In genomic region chr12:86948627-86949026, GRCm38 (mm10) we compare ENCODE assay signal across 8 mouse cellular contexts. TPM values are rescaled to one million over a fixed set of nuclear protein-coding genes. Genes with fewer than 3 reads are reported as not detected.
DNase-seq lines count a peak whose midpoint lies in the region; ATAC-seq and TF ChIP-seq lines count a peak whose summit lies in the region.

No protein-coding gene starts in this region.

- no peak for ATAC-seq in embryonic facial prominence, embryonic 12.5 days (ENCODE audit: insufficient number of reproducible peaks, insufficient read depth, low FRiP score, low TSS enrichment)
- ATAC-seq in hindbrain, postnatal 0 days: no peak

- no peaks in the 10 kb centered on the region for H3K27me3 ChIP-seq in spleen, adult 2 months (ENCODE audit: control insufficient read depth, insufficient read depth, low read length)
- no peaks in the 10 kb centered on the region for H3K27me3 ChIP-seq in embryonic facial prominence, embryonic 12.5 days
- H3K27me3 ChIP-seq in hindbrain, postnatal 0 days (ENCODE audit: insufficient read depth, low read length): no peaks in the 10 kb centered on the region

- H3K36me3 ChIP-seq in spleen, adult 2 months (ENCODE audit: control insufficient read depth, insufficient read depth, low read length): peaks cover 4% of the 10 kb centered on the region; the same call in 1 of the 2 replicates
- H3K36me3 ChIP-seq in embryonic facial prominence, embryonic 12.5 days: peaks cover 8% of the 10 kb centered on the region
- peaks cover 7% of the 10 kb centered on the region; the same call in 1 of the 2 replicates for H3K36me3 ChIP-seq in hindbrain, postnatal 0 days (ENCODE audit: insufficient read depth, low read length)

- H3K4me1 ChIP-seq in spleen, adult 2 months (ENCODE audit: control insufficient read depth, insufficient read depth, insufficient read length): peaks cover 4% of the 10 kb centered on the region; the same call in 1 of the 2 replicates
- peaks cover 14% of the 10 kb centered on the region for H3K4me1 ChIP-seq in embryonic facial prominence, embryonic 12.5 days
- peaks cover 22% of the 10 kb centered on the region for H3K4me1 ChIP-seq in hindbrain, postnatal 0 days (ENCODE audit: insufficient read depth, low read length)

- H3K9ac ChIP-seq in embryonic facial prominence, embryonic 12.5 days: no peak overlapping the region
- H3K9ac ChIP-seq in hindbrain, postnatal 0 days (replicated peaks; ENCODE audit: low read length): 0 out of 2 replicates have a peak overlapping the region, but pooled peaks have one; percentile 4

- H3K4me3 ChIP-seq in spleen, adult 2 months (ENCODE audit: extremely low read depth, insufficient read depth, insufficient read length): no peak overlapping the region
- H3K4me3 ChIP-seq in embryonic facial prominence, embryonic 12.5 days: peak overlapping the region; percentile 62; the same call in 1 of the 2 replicates
- peak overlapping the region; percentile 59; the same call in 1 of the 2 replicates for H3K4me3 ChIP-seq in hindbrain, postnatal 0 days (ENCODE audit: low read length)

- WGBS in spleen, adult 2 months: 41% methylated on average over 6 of the region's 6 CpGs
- 66% methylated on average over 6 of the region's 6 CpGs for WGBS in embryonic facial prominence, embryonic 12.5 days
- WGBS in hindbrain, postnatal 0 days: 45% methylated on average over 6 of the region's 6 CpGs

- H3K27ac ChIP-seq in spleen, adult 2 months (ENCODE audit: insufficient read depth, low read length): peak overlapping the region; percentile 29; the same call in 1 of the 2 replicates
- H3K27ac ChIP-seq in embryonic facial prominence, embryonic 12.5 days: no peak overlapping the region
- H3K27ac ChIP-seq in hindbrain, postnatal 0 days: peak overlapping the region; percentile 99

- DNase-seq in spleen, adult 2 months (ENCODE audit: low read depth in 1 of 2, low spot score in 2 of 2): no peak
- DNase-seq in spleen, adult 12 weeks (ENCODE audit: low spot score): no peak
- peak; percentile 33 for DNase-seq in hindbrain, postnatal 0 days (ENCODE audit: low spot score)
- peak; percentile 83 for DNase-seq in lung, postnatal 36 days
- no peak for DNase-seq in ovary, postnatal 10 days (ENCODE audit: low spot score)
- DNase-seq in left cerebral cortex, postnatal 36 days (ENCODE audit: low spot score in 2 of 2): no peak
- no peak for DNase-seq in c-Kit-positive CD71-positive TER-119-positive erythroid progenitor cells, embryonic 14.5 days (ENCODE audit: low spot score)

- TF ChIP-seq POLR2A in spleen, adult 2 months (IDR thresholded peaks at IDR 0.05; ENCODE audit: low read depth, low read length): no peak

- intact Hi-C loops in left cerebral cortex, postnatal 36 days (cut with DNase I): loop anchor here (5.0 kb wide), 1 partner anchor 176 kb away; no protein-coding TSS in a partner anchor

- no peaks in the 10 kb centered on the region for H3K9me3 ChIP-seq in embryonic facial prominence, embryonic 12.5 days
- H3K9me3 ChIP-seq in hindbrain, postnatal 0 days (ENCODE audit: low read length): no peaks in the 10 kb centered on the region

- no peak for TF ChIP-seq CTCF in spleen, adult 2 months (IDR thresholded peaks at IDR 0.05; ENCODE audit: extremely low read depth, insufficient read depth, insufficient read length, insufficient replicate concordance)
- no peak for TF ChIP-seq CTCF in hindbrain, postnatal 0 days (IDR thresholded peaks at IDR 0.05; ENCODE audit: low read depth)

- H3K4me2 ChIP-seq in embryonic facial prominence, embryonic 12.5 days (replicated peaks): peak overlapping the region; percentile 84
- H3K4me2 ChIP-seq in hindbrain, postnatal 0 days (ENCODE audit: low read depth, low read length): peak overlapping the region; percentile 84

RNA-seq across cellular contexts. Expression of gene Cipc, which starts 1.8 kb away (rescaled TPM):
- 24.2 and 31.1 TPM in 2 replicates for polyA plus RNA-seq in spleen, adult 2 months (2012; rRNA removed)
- 29.2 and 31.9 TPM in 2 replicates for polyA plus RNA-seq in embryonic facial prominence, embryonic 12.5 days (2016; fragmentation: Nextera tagmentation; extraction: Ambion mirVana)
- total RNA-seq in hindbrain, postnatal 0 days (2014; rRNA removed): 51.1 and 55.6 TPM in 2 replicates
- polyA plus RNA-seq in hindbrain, postnatal 0 days (2015; fragmentation: Nextera tagmentation; extraction: Ambion mirVana): 27.6 and 29.6 TPM in 2 replicates
- 10 to 100 TPM; 82.2 to 93.0 TPM for total RNA-seq in left cerebral cortex, postnatal 36 days (2021)

RNA-seq across cellular contexts. Expression of gene Zdhhc22, which starts 41.6 kb away (rescaled TPM):
- polyA plus RNA-seq in spleen, adult 2 months (2012; rRNA removed): not detected in 2 replicates
- polyA plus RNA-seq in embryonic facial prominence, embryonic 12.5 days (2016; fragmentation: Nextera tagmentation; extraction: Ambion mirVana): 3.2 and 3.9 TPM in 2 replicates
- total RNA-seq in hindbrain, postnatal 0 days (2014; rRNA removed): 38.6 and 39.4 TPM in 2 replicates
- polyA plus RNA-seq in hindbrain, postnatal 0 days (2015; fragmentation: Nextera tagmentation; extraction: Ambion mirVana): 21.8 and 25.2 TPM in 2 replicates
- total RNA-seq in left cerebral cortex, postnatal 36 days (2021): 10 to 100 TPM; 51.6 to 58.0 TPM

Comparison
In these comparisons a context has a peak if more than half of its experiments do, and no peak if none do; other contexts are left out.
1. DNase-seq: peak in hindbrain, postnatal 0 days (single experiment) and lung, postnatal 36 days (single experiment); none in spleen, adult 2 months (0 of 2), spleen, adult 12 weeks (single experiment), ovary, postnatal 10 days (single experiment), left cerebral cortex, postnatal 36 days (0 of 2) and c-Kit-positive CD71-positive TER-119-positive erythroid progenitor cells, embryonic 14.5 days (single experiment).